Mouse (Mus musculus) limb, embryonic 11.5 days (tissue): ENCODE data around the gene Zpbp2. TPM values are rescaled to one million over a fixed set of nuclear protein-coding genes. Genes with fewer than 3 reads are reported as not detected.

ENCODE experiments used
- ATAC-seq: fragments of 200-750 bp; cut with Nextera tagmentation; 2 replicates; pipeline ENCODE4 v1.8.0; 2017; ENCODE audit warnings: low read depth; ENCODE audit not compliant: insufficient number of reproducible peaks, low FRiP score, low TSS enrichment
- DNase-seq: peaks from one replicate; pipeline ENCODE4 v3.0.0-alpha.2; 2015; ENCODE audit warnings: low spot score
- H3K27ac ChIP-seq: fragments of 300-500 bp; sonication (generic); replicated peaks from 2 replicates; pipeline ENCODE4 v1.5.1; 2014; ENCODE audit warnings: low read depth, mild to moderate bottlenecking, low read length
- H3K27me3 ChIP-seq: fragments of 300-500 bp; sonication (generic); 2 replicates; pipeline ENCODE4 v1.6.1; 2014; ENCODE audit warnings: mild to moderate bottlenecking, low read length, mixed read lengths; ENCODE audit not compliant: control insufficient read depth, insufficient read depth
- H3K36me3 ChIP-seq: fragments of 300-500 bp; sonication (generic); 2 replicates; pipeline ENCODE4 v1.6.1; 2014; ENCODE audit warnings: mild to moderate bottlenecking, low read length, moderate library complexity, mixed read lengths; ENCODE audit not compliant: control insufficient read depth, insufficient read depth
- H3K4me1 ChIP-seq: fragments of 300-500 bp; sonication (generic); 2 replicates; pipeline ENCODE4 v1.6.1; 2014; ENCODE audit warnings: low read length, mixed read lengths; ENCODE audit not compliant: control insufficient read depth, insufficient read depth
- H3K4me2 ChIP-seq: fragments of 300-500 bp; sonication (generic); 2 replicates; pipeline ENCODE4 v1.6.1; 2014; ENCODE audit warnings: low read depth, mild to moderate bottlenecking, moderate library complexity; ENCODE audit not compliant: severe bottlenecking
- H3K4me3 ChIP-seq: fragments of 300-500 bp; sonication (generic); 2 replicates; pipeline ENCODE4 v1.5.1; 2014; ENCODE audit warnings: low read depth, low read length
- H3K9ac ChIP-seq: fragments of 300-500 bp; sonication (generic); 2 replicates; pipeline ENCODE4 v1.6.1; 2014; ENCODE audit warnings: mild to moderate bottlenecking, low read length
- H3K9me3 ChIP-seq: fragments of 300-500 bp; sonication (generic); 2 replicates; pipeline ENCODE4 v1.6.1; 2016; ENCODE audit warnings: low read length; ENCODE audit not compliant: control insufficient read depth
- WGBS: fragments of 180-500 bp; shearing (Covaris S2); extraction: QIAGEN DNeasy Blood & Tissue Kit; methylation state at CpG from one replicate; pipeline ENCODE4 v1.1.7; 2014; 5-methylcytosine and 5-hydroxymethylcytosine counted together
- polyA plus RNA-seq: library from polyadenylated mRNA; unstranded; fragments of >200 nt; fragmentation: Nextera tagmentation; extraction: Ambion mirVana; gene quantifications from 2 replicates; pipeline ENCODE4 v1.2.1, GENCODE M21; 2014

Gene Zpbp2
- polyA plus RNA-seq, 1 experiment from 2014 or later: 0.45 TPM

DNA sequence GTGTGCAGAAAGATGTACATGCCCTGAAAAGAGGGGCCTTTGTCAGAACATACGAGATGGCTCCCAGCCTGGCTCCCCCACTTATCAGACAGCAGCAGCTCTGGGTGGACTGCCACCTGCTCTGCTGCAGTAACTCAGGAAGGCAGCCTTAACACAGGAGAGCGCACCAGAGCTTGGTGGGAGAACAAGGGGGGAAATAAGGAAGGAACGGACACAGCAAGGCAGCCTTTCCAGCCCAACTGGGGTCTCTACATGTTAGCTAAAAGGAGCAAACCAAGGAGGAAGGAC, 32.3 kb downstream of the Zpbp2 start:
- Histone ChIP-seq H3K27me3 (no peaks in the 10 kb centered on the region), H3K9me3 (no peaks in the 10 kb centered on the region), H3K4me3 (no peak overlapping the region), H3K36me3 (peaks cover 5% of the 10 kb centered on the region; the same call in 1 of the 2 replicates), H3K27ac (no peak overlapping the region; the same call in 1 of the 2 replicates), H3K4me2 (no peak overlapping the region), H3K9ac (no peak overlapping the region), H3K4me1 (peaks cover 16% of the 10 kb centered on the region)
- ATAC-seq: no peak
- no peak for DNase-seq
- 93% methylated on average over 3 of the region's 3 CpGs for WGBS

DNA sequence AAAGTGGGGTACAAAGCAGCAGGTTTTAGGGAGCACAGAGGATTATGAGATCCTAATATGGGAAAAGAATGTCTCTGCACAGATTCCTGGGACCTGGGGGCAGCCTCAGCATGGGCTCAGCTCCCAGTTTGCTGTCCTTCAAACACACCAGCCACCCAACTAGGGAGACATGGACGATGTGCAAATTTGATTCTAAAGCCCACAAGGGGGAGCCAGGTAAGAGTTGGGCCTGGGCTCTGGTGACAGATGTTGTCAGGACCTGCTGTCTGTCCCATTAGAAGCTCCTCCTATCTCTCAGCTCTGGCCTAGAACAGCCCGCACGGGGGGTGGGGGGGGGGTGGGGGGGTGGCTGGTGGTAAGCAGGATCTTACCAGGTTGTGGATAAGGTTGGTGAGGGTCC, 32.7 kb downstream of the Zpbp2 start:
- Histone ChIP-seq H3K9ac (no peak overlapping the region), H3K9me3 (no peaks in the 10 kb centered on the region), H3K4me1 (peaks cover 16% of the 10 kb centered on the region), H3K27me3 (no peaks in the 10 kb centered on the region), H3K27ac (no peak overlapping the region), H3K36me3 (peaks cover 5% of the 10 kb centered on the region; the same call in 1 of the 2 replicates), H3K4me3 (no peak overlapping the region), H3K4me2 (no peak overlapping the region)
- WGBS: 31% methylated on average over 3 of the region's 3 CpGs
- ATAC-seq (no peak), DNase-seq (no peak)

DNA sequence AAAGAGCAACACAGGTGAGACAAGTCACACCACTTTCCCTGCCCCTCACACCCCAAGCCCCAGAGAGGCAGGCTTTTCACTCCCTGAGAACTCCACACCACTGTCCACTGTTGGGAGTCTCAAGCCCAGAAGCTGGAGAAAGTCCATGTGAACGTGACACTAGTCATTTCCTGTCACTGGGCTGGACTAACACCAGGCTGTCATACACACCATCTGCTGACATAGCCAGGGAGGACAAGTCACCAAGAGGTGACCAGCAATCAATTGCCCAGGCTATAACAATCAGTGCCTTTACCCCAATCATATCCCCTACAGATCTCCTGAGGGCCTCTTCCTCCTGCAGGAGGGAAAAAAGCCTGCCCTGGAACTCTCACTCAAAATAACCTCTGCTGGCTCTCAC, 33.2 kb downstream of the Zpbp2 start:
- no peak for DNase-seq
- no peak overlapping the region for H3K4me2 ChIP-seq
- no peak overlapping the region for H3K27ac ChIP-seq
- H3K9ac ChIP-seq: no peak overlapping the region
- H3K27me3 ChIP-seq: no peaks in the 10 kb centered on the region
- H3K9me3 ChIP-seq: no peaks in the 10 kb centered on the region
- H3K4me3 ChIP-seq: no peak overlapping the region
- peaks cover 5% of the 10 kb centered on the region; the same call in 1 of the 2 replicates for H3K36me3 ChIP-seq
- peaks cover 16% of the 10 kb centered on the region for H3K4me1 ChIP-seq
- no peak for ATAC-seq
- WGBS: 67% methylated on average over 1 of the region's 1 CpGs

DNA sequence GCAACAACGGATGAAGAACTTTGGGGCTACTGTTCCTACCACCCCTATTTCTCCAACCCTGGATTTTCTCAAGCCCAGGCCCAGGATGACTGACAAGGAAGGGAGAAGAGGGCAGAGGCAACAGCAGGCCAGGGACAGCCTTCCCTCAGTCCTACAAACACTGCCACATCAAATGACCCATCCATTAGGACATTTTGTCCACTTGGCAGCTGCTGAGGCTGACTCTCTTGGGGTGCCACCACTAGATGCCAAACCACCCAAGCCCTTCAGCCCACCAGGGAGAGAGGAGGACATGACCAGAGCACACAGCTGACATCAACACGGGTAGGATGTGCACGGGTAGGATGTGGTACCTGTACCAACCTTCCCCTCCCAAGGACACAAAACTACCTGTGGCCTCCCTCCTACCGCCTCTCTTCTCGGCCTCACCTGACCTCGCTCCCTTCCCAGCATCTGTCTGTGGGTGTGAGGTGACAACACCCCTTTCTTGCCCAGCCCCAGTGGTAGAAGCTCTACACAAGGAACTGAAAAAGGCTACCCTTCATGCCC, 33.8 kb downstream of the Zpbp2 start:
- no peak overlapping the region for H3K9ac ChIP-seq
- 86% methylated on average over 6 of the region's 6 CpGs for WGBS
- no peaks in the 10 kb centered on the region for H3K27me3 ChIP-seq
- DNase-seq (no peak), ATAC-seq (no peak)
- H3K4me2 ChIP-seq: no peak overlapping the region
- no peaks in the 10 kb centered on the region for H3K9me3 ChIP-seq
- H3K4me3 ChIP-seq: no peak overlapping the region
- H3K27ac ChIP-seq: no peak overlapping the region
- peaks cover 16% of the 10 kb centered on the region for H3K4me1 ChIP-seq
- peaks cover 5% of the 10 kb centered on the region; the same call in 1 of the 2 replicates for H3K36me3 ChIP-seq

DNA sequence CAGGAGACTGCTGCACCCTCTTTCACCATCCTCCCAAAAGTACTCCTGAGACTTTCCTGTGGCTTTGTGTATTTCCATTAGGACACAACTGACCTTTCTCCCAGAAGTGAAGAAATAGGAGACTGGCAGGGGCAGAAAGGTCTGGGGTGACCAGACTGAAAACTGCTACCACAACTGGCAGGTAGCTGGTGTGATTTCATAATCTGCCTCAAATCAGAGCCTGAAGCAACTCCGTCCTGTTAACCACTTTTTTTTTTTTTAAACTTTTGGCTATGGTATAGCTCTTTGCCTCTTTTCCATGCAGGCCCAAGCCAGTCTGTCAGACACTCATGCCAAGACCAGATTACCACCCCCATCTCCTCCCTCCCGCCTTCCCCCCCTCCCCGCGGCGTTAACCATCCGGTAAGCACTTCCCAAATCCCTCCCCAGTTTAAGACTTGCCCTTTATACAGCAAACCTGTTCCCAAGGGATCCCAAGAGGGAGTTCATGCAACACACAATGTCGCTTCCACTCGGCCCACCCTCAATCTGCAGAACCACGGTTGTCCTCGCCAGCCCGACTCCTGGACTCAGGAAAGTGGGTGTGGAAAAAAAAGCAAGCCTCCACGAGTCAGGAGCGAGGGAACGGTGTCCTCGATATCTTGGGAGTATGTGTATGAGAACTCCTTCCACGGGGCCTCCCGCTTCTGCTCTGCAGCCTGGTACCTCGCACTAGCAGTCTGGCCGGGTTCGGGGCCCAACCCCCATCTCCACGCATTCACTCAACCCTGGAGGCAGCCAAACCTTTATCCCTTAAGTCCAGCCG, 35.4 kb downstream of the Zpbp2 start:
- no peaks in the 10 kb centered on the region for H3K27me3 ChIP-seq
- H3K4me1 ChIP-seq: peaks cover 16% of the 10 kb centered on the region
- ATAC-seq (peak; percentile 15; the same call in 1 of the 2 replicates), DNase-seq (no peak)
- H3K36me3 ChIP-seq: peaks cover 3% of the 10 kb centered on the region; the same call in 1 of the 2 replicates
- H3K4me2 ChIP-seq: peak overlapping the region; percentile 89
- peak overlapping the region; percentile 83 for H3K4me3 ChIP-seq
- no peak overlapping the region for H3K27ac ChIP-seq
- no peaks in the 10 kb centered on the region for H3K9me3 ChIP-seq
- peak overlapping the region; percentile 81 for H3K9ac ChIP-seq
- 1% methylated on average over 22 of the region's 22 CpGs for WGBS

DNA sequence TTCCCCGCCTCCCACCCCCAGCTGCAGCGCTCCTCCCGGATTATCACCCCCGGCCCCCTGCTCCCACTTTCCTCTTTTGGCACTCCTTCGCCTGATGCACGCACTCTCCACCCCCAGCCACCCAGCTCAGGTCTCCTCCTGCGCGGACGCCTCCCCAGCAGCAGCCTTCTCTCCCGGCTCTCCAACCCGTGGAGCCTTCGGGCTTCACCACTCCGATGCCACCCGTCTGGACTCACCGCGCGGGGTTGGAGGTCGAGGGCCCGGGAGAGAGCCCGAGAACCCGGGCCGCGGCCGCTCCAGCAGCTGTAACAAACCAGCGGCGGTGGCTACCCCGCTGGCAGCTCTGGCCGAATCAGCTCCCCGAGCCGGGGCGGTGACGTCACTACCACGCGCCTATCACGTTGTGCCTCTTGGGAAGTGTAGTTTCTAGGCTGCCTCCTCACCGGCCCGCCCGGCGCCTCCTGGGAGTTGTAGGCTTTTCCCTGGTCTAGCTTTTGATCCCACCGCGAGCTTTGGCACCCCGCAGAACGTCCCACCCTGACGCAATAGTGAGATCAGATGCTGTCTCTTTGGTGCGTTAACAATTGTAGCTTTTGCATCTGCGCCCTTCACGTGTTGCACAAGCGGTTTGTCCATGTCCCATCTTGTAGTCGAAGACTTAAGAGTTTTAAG, 36.1 kb downstream of the Zpbp2 start, which contains the start of gene Ormdl3:
Gene Ormdl3, minus strand, starts transcription at position 477 of the 672 bp plus-strand sequence.
- H3K4me3 ChIP-seq: peak within 1 kb of the TSS; percentile 83
- H3K4me1 ChIP-seq: peaks cover 16% of the 10 kb centered on the region
- H3K9ac ChIP-seq: peak within 1 kb of the TSS; percentile 81
- peak; percentile 85 for ATAC-seq
- H3K27ac ChIP-seq: no peak within 1 kb of the TSS
- no peaks in the 10 kb centered on the region for H3K27me3 ChIP-seq
- H3K9me3 ChIP-seq: no peaks in the 10 kb centered on the region
- H3K36me3 ChIP-seq: peaks cover 3% of the 10 kb centered on the region; the same call in 1 of the 2 replicates
- peak within 1 kb of the TSS; percentile 89 for H3K4me2 ChIP-seq
- 0% methylated on average over 49 of the region's 49 CpGs for WGBS
- peak; percentile 100 for DNase-seq

DNA sequence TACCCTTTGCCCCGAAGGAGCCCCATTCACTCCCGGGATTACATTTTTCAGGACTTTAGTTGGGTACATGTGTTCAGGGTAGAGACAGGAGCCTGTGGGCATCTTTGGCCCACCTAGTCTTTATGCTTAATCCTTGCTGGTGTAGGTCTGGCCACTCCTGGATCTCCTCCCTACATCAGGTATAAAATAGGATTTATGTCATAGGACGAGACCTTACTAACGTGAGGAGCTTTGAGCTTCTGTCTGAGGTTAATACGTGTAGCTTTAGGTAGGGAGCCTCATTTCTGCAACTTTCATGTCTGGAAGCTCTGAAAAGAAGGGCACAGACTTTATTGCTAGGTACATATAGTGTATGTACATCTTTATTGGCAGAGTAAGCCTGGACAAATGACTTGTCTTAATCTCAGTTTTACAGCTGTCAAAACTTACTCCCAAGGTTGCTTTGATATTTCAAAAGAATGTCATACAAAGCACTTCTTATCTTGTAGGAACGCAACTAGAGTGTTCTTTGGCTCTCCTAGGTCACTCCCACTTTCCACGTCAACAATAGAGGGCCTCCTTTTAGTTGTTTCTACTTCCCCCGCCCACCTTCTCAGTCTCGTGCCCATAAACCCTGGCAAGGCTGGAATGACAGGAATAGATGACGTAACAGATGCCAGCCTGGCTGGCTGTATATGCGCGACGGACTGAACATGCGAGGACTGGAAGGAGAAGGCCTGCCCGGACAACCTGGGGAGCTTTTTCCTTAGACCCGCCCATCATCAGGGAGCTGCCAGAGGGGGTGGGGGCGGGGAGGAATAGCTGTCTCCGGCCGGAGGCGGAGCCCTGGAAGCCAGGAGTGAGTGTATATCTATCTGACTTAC, 37.0 kb downstream of the Zpbp2 start:
- DNase-seq (peak; percentile 76), ATAC-seq (peak; percentile 26; the same call in 1 of the 2 replicates)
- Histone ChIP-seq H3K36me3 (peaks cover under 1% of the 10 kb centered on the region; the same call in 1 of the 2 replicates), H3K4me1 (peaks cover 16% of the 10 kb centered on the region), H3K9ac (peak overlapping the region; percentile 19; the same call in 1 of the 2 replicates), H3K4me2 (peak overlapping the region; percentile 89), H3K27ac (no peak overlapping the region), H3K4me3 (peak overlapping the region; percentile 83), H3K9me3 (no peaks in the 10 kb centered on the region), H3K27me3 (no peaks in the 10 kb centered on the region)
- 7% methylated on average over 20 of the region's 20 CpGs for WGBS

DNA sequence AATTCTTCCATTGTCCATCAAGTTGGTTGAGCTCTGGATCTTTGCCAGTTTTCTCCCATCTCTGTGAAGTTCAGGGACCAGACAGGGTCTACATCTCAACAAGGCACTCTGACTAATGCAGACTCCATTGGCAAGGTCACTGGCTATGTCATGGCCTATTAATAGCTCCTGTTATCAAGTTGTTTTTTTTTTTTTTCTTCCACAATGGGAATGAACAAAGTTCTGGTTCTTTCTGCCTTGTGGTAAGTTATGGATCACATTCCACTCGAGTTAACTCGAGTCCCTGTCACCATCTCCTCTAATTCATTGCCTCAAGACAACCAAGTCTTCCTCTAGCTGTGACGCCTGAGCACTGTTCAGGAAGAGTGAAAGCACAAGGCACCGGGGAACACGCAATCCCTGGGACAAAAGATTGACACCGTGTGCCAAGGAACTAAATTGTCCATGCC, 38.0 kb downstream of the Zpbp2 start:
- Histone ChIP-seq H3K4me1 (peaks cover 16% of the 10 kb centered on the region), H3K27ac (no peak overlapping the region), H3K27me3 (no peaks in the 10 kb centered on the region), H3K9ac (no peak overlapping the region), H3K36me3 (no peaks in the 10 kb centered on the region), H3K9me3 (no peaks in the 10 kb centered on the region), H3K4me2 (no peak overlapping the region), H3K4me3 (no peak overlapping the region)
- WGBS: 62% methylated on average over 6 of the region's 6 CpGs
- DNase-seq (no peak), ATAC-seq (no peak)
